Mouse (Mus musculus) MN1 (cell line): ENCODE measurements around the gene Cars.
"Not testable (repeated sequence)": the region's sequence is repeated elsewhere in the genome, so short reads cannot be mapped to it uniquely, and the experiment has no call there.

Experiments used
- DNase-seq: peaks from one replicate; pipeline ENCODE4 v3.0.0-alpha.2; 2016; ENCODE audit warnings: low spot score

Gene Cars

GRCm38 (mm10) chr7:143583956-143584355 is 15.9 kb downstream of the Cars start:
- DNase-seq, result peak; percentile 69

- no peak for DNase-seq
These were observed 16.9 kb downstream of the Cars start for GRCm38 (mm10) chr7:143583025-143583424.

- no peak for DNase-seq
These were observed 24.1 kb downstream of the Cars start for GRCm38 (mm10) chr7:143575751-143576150.

- DNase-seq, result no peak
These were observed 34.2 kb downstream of the Cars start for GRCm38 (mm10) chr7:143565648-143566039.

- no peak for DNase-seq
These were observed 34.8 kb downstream of the Cars start for GRCm38 (mm10) chr7:143565015-143565647.

- DNase-seq, result no peak
These were observed 36.1 kb downstream of the Cars start for GRCm38 (mm10) chr7:143563787-143564186.

- no peak for DNase-seq
These were observed 42.3 kb downstream of the Cars start for GRCm38 (mm10) chr7:143557616-143558015.

- DNase-seq, result peak; percentile 78
These were observed 42.8 kb downstream of the Cars start for GRCm38 (mm10) chr7:143556964-143557610.

- no peak for DNase-seq
These were observed 50.2 kb downstream of the Cars start for GRCm38 (mm10) chr7:143549588-143550220.

- DNase-seq, result peak; percentile 99
These were observed 50.9 kb downstream of the Cars start, which contains the start of gene Nap1l4 for GRCm38 (mm10) chr7:143548976-143549457. Gene Nap1l4, minus strand, starts transcription at chr7:143549106.

- DNase-seq, result peak; percentile 69
These were observed 51.5 kb downstream of the Cars start for GRCm38 (mm10) chr7:143548231-143548961.

GRCm38 (mm10) chr7:143546554-143546953 is 53.3 kb downstream of the Cars start:
- DNase-seq, result no peak

- DNase-seq, result peak; percentile 23
These were observed 55.5 kb downstream of the Cars start for GRCm38 (mm10) chr7:143544368-143544767.

GRCm38 (mm10) chr7:143538671-143539070 is 61.2 kb downstream of the Cars start:
- no peak for DNase-seq

- DNase-seq, result not testable (repeated sequence)
These were observed 61.7 kb downstream of the Cars start for GRCm38 (mm10) chr7:143538229-143538628.

GRCm38 (mm10) chr7:143536251-143536650 is 63.6 kb downstream of the Cars start:
- DNase-seq, result no peak

GRCm38 (mm10) chr7:143533284-143533683 is 66.6 kb downstream of the Cars start:
- DNase-seq, result no peak

GRCm38 (mm10) chr7:143532410-143532809 is 67.5 kb downstream of the Cars start:
- DNase-seq, result no peak

- no peak for DNase-seq
These were observed 80.6 kb downstream of the Cars start for GRCm38 (mm10) chr7:143519333-143519732.

- no peak for DNase-seq
These were observed 85.5 kb downstream of the Cars start for GRCm38 (mm10) chr7:143514416-143514768.

- no peak for DNase-seq
These were observed 86.0 kb downstream of the Cars start for GRCm38 (mm10) chr7:143513763-143514415.

GRCm38 (mm10) chr7:143511335-143511712 is 88.6 kb downstream of the Cars start:
- DNase-seq, result no peak
